Mouse (Mus musculus) heart, postnatal 0 days (tissue): ENCODE measurements around the gene Vrk1.

Experiments
- CTCF ChIP-seq: IDR thresholded peaks from 2 replicates; pipeline ENCODE4 v1.5.1; 2016; ENCODE audit warnings: antibody characterized with exemption, control low read depth, low read depth
- EP300 ChIP-seq: IDR thresholded peaks from 2 replicates; pipeline ENCODE4 v1.6.1; 2016; ENCODE audit warnings: antibody characterized with exemption, low read depth

GRCm38 (mm10) chr12:105974107-105974506 lies 35.9 kb upstream of the Vrk1 start:
- TF ChIP-seq CTCF = no peak
- TF ChIP-seq EP300 = no peak
